Mouse (Mus musculus): ENCODE results near the gene Fpgt. TPM values are rescaled to one million over a fixed set of nuclear protein-coding genes. Genes with fewer than 3 reads are reported as not detected.

Gene Fpgt
- polyA plus RNA-seq, 1 experiment from 2014 or later = 25.6 TPM

DNA sequence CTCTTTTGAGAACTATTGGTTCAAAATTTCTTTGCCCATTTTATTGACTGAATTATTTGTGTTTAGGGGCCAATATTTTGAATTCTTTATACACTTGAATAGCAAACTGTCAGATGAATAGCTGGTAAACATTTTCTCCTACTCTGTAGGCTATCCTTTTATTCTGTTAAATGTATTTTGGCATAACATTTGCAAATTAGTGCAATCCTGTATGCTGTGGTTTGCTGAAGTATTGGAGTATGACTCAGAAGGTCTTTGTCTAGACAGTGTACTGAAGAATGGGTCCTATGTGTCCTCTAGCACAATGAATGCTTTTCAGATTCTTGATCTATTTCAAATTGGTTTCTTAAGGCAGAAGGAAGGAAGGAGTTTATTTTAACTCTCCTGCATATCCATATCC lies 35.6 kb downstream of the Fpgt start:
- Histone ChIP-seq H3K4me2 (ENCODE audit: low read length) (no peak overlapping the region), H3K27me3 (replicated peaks; ENCODE audit: control insufficient read depth, insufficient read depth, low read length) (no peaks in the 10 kb centered on the region), H3K27ac (ENCODE audit: low read length) (no peak overlapping the region), H3K9ac (replicated peaks; ENCODE audit: low read depth, low read length) (no peak overlapping the region), H3K4me3 (replicated peaks; ENCODE audit: low read length) (no peak overlapping the region), H3K4me1 (replicated peaks; ENCODE audit: control insufficient read depth, insufficient read depth, low read length) (no peaks in the 10 kb centered on the region), H3K9me3 (ENCODE audit: control insufficient read depth, low read length) (no peaks in the 10 kb centered on the region), H3K36me3 (ENCODE audit: control insufficient read depth, insufficient read depth) (no peaks in the 10 kb centered on the region)
- ATAC-seq = no peak

DNA sequence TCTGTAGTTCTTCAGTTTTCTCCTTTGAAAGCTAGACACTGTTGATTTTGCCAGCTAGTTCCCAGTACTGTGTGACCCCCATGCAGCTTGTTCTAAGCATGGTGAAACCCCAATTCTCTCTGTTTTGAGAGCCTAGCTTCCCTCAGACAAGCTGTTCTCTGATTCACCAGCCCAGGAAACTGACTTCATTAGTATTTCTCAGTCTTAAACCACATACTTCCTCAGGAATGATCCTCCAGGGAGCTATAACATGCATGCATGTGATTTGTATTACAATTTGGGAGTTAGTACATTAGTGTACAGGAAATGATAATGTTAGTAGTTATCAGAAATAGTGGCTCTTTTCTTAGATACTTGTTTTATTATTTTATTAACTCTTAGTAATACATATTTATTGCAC lies 36.6 kb downstream of the Fpgt start:
- Histone ChIP-seq H3K27me3 (replicated peaks; ENCODE audit: control insufficient read depth, insufficient read depth, low read length) (no peaks in the 10 kb centered on the region), H3K36me3 (ENCODE audit: control insufficient read depth, insufficient read depth) (no peaks in the 10 kb centered on the region), H3K27ac (ENCODE audit: low read length) (no peak overlapping the region), H3K4me3 (replicated peaks; ENCODE audit: low read length) (no peak overlapping the region), H3K9ac (replicated peaks; ENCODE audit: low read depth, low read length) (no peak overlapping the region), H3K9me3 (ENCODE audit: control insufficient read depth, low read length) (no peaks in the 10 kb centered on the region), H3K4me2 (ENCODE audit: low read length) (no peak overlapping the region), H3K4me1 (replicated peaks; ENCODE audit: control insufficient read depth, insufficient read depth, low read length) (no peaks in the 10 kb centered on the region)
- no peak for ATAC-seq

DNA sequence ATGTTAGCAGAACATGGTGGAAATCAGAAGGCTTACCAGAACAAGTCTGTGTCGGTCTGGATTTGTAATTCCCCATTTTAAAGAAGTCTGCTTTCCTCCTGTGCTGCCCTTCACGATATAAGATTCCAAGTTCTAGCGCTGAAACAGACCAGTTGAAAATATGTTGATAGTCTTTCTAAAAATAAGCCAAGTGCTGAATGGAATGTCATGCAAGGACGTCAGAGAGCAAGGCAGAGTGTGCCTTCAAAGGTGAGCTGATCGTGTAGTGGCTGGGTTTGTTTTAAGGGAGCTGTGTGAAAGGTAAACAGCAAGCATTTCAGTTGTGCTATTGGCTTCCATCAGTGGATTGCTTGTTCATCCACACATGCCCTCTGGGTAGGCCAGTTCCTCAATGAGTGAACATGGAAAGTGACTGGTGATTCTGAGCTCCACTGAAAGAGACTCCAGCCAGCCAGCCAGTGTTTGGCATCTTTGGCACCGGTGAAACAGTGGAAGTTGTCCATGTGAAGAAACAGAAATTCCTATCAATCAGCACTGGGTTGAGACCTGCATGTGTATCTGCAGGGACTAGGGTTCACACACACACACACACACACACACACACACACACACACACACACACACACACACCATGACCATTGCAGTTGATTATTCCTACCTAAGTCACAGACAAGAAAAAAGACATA lies 37.8 kb downstream of the Fpgt start, which contains the start of gene Tnni3k:
Gene Tnni3k (minus strand): TSS at position 177 of the 686 bp plus-strand sequence.
- H3K9ac ChIP-seq (replicated peaks; ENCODE audit: low read depth, low read length) = no peak within 1 kb of the TSS
- H3K9me3 ChIP-seq (ENCODE audit: control insufficient read depth, low read length) = no peaks in the 10 kb centered on the region
- no peak within 1 kb of the TSS for H3K4me2 ChIP-seq (ENCODE audit: low read length)
- no peaks in the 10 kb centered on the region for H3K27me3 ChIP-seq (replicated peaks; ENCODE audit: control insufficient read depth, insufficient read depth, low read length)
- no peaks in the 10 kb centered on the region for H3K36me3 ChIP-seq (ENCODE audit: control insufficient read depth, insufficient read depth)
- ATAC-seq = no peak
- WGBS = 79% methylated on average over 6 of the region's 6 CpGs
- H3K4me3 ChIP-seq (replicated peaks; ENCODE audit: low read length) = no peak within 1 kb of the TSS
- H3K27ac ChIP-seq (ENCODE audit: low read length) = no peak within 1 kb of the TSS
- H3K4me1 ChIP-seq (replicated peaks; ENCODE audit: control insufficient read depth, insufficient read depth, low read length) = no peaks in the 10 kb centered on the region

DNA sequence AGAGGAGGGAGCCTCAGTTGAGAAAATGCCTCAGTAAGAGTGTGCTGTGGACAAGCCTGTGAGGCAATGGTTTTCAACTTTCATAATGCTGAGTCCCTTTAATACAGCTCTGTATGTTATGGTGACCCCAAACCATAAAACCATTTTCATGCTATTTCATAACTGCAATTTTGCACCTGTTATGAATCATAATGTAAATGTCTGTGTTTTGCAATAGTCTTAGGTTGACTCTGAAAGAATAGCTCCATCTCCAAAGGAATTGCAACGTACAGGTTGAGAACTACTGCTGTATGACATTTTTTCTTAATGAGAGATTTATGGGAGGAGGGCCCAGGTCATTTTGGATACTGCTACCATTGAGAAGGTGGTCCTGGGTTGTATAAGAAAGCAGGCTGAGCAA lies 40.0 kb downstream of the Fpgt start:
- H3K4me1 ChIP-seq (replicated peaks; ENCODE audit: control insufficient read depth, insufficient read depth, low read length) = no peaks in the 10 kb centered on the region
- 73% methylated on average over 1 of the region's 1 CpGs for WGBS
- H3K9me3 ChIP-seq (ENCODE audit: control insufficient read depth, low read length) = no peaks in the 10 kb centered on the region
- no peak overlapping the region for H3K27ac ChIP-seq (ENCODE audit: low read length)
- no peaks in the 10 kb centered on the region for H3K27me3 ChIP-seq (replicated peaks; ENCODE audit: control insufficient read depth, insufficient read depth, low read length)
- no peaks in the 10 kb centered on the region for H3K36me3 ChIP-seq (ENCODE audit: control insufficient read depth, insufficient read depth)
- no peak overlapping the region for H3K9ac ChIP-seq (replicated peaks; ENCODE audit: low read depth, low read length)
- ATAC-seq = no peak
- H3K4me3 ChIP-seq (replicated peaks; ENCODE audit: low read length) = no peak overlapping the region
- no peak overlapping the region for H3K4me2 ChIP-seq (ENCODE audit: low read length)

DNA sequence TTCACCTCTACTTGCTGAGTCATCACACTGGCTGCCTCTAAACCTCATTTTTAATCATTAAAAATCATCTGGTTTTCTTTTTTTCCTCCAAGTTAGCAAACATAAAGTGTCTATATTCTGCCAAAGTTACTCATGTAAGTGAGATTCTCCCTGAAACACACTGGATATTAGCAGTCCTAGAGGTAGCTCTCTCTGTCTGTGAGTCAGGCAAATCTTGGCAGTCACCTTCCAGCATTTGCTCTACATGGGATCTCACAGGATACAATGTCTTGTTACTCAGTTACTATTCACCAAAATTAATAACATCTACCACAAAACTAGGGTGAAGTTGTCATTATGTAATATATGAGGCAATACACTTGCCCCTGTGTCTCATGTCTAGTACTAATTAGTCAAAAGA lies 41.2 kb downstream of the Fpgt start:
- no peak overlapping the region for H3K9ac ChIP-seq (replicated peaks; ENCODE audit: low read depth, low read length)
- no peaks in the 10 kb centered on the region for H3K9me3 ChIP-seq (ENCODE audit: control insufficient read depth, low read length)
- no peaks in the 10 kb centered on the region for H3K27me3 ChIP-seq (replicated peaks; ENCODE audit: control insufficient read depth, insufficient read depth, low read length)
- no peak for ATAC-seq
- H3K27ac ChIP-seq (ENCODE audit: low read length) = no peak overlapping the region
- H3K4me3 ChIP-seq (replicated peaks; ENCODE audit: low read length) = no peak overlapping the region
- H3K36me3 ChIP-seq (ENCODE audit: control insufficient read depth, insufficient read depth) = no peaks in the 10 kb centered on the region
- H3K4me1 ChIP-seq (replicated peaks; ENCODE audit: control insufficient read depth, insufficient read depth, low read length) = no peaks in the 10 kb centered on the region
- H3K4me2 ChIP-seq (ENCODE audit: low read length) = no peak overlapping the region

DNA sequence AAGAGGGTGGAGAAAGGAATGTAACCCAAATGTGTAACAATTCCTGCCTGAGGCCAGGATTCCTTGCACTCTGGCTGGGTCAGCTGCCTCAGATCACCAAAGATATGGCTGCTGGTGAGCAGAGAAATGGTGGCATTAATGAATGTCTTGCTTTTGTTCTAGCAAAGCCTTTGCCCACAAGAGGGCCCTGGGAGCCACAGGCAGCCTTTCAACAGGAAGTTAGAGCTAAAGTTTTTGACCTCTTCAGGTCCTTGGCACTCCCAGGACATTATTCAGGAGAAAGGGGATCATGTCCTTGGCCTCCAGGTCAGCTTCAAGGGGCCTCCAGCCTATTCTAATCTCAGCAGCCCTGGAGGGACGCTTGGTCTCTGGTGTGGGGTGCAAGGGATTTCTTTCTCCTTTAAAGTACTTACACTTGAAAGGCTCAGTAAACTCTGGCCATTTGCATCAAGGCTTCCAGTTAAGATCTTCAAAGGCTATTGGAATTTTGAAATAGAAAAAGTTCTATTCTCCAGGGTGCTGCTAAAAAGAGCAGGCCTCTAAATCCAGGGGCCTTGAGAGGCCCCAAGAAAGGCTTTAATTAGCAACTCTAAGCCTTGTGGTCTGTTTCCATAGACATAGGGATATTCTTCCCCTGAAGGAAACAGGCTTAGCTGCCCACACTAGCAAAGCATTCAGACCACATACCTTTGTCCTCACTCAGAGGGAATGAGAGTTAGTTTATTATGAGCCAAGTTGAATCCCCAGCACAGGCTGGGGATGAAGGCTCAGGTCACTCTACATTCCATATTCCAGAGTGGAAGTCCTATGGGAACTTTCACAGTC lies 54.0 kb downstream of the Fpgt start:
- Histone ChIP-seq H3K27me3 (replicated peaks; ENCODE audit: control insufficient read depth, insufficient read depth, low read length) (no peaks in the 10 kb centered on the region), H3K4me1 (replicated peaks; ENCODE audit: control insufficient read depth, insufficient read depth, low read length) (no peaks in the 10 kb centered on the region), H3K9ac (replicated peaks; ENCODE audit: low read depth, low read length) (no peak overlapping the region), H3K4me3 (replicated peaks; ENCODE audit: low read length) (no peak overlapping the region), H3K9me3 (ENCODE audit: control insufficient read depth, low read length) (no peaks in the 10 kb centered on the region), H3K36me3 (ENCODE audit: control insufficient read depth, insufficient read depth) (no peaks in the 10 kb centered on the region), H3K27ac (ENCODE audit: low read length) (no peak overlapping the region), H3K4me2 (ENCODE audit: low read length) (no peak overlapping the region)
- no peak for ATAC-seq
- WGBS = 7% methylated on average over 1 of the region's 1 CpGs

Other genes with a start within 250 kb of the Fpgt start
- gene Tnni3k, start 38.0 kb downstream of the Fpgt start, polyA plus RNA-seq (2015; fragmentation: Nextera tagmentation; extraction: Ambion mirVana) = 0.11 and 0.22 TPM in 2 replicates
- 0.71 and 1.0 TPM in 2 replicates for gene Lrriq3, start within 50 bp of the Fpgt start, polyA plus RNA-seq (2015; fragmentation: Nextera tagmentation; extraction: Ambion mirVana)